ENCODE assay signal across 8 mouse cellular contexts in the genomic region with DNA sequence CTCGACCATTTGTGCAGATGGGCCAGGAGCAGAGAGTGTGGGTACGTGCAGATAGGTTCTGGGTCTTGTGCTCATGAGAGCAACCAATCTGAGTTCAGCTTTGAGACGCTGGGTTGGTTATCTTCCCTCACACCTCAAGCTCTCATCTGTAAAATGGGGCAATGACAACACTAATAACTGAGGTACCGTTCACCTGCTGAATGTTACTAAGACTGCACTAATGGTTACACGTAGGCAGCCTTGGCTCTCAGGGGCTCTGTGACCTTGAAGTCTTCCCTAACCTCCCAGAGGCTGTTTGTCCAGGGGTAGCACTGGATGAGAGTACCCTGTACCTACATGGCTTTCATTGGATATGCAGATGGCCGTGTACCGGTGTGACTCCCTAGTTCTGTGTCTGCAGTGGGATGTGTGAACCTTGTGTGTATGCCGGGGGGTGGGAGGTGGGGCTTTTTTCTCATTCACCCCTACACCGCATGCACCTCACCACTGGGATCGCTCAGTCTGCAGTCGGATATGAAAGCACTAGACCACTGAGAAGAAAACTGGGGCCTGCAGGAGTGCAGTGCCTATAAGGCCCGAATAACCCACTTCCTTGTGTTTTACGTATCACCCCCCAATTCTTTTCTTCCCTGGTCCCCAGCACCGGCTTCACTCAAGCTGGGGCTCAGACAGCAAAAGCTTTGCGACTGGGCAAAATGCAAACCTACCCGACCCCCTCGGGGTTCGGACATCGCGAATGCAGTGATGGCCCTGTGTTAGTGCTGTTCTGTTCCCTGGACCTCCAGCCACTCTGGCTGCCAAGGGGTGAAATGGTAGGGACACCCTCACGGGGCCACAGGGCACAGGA. TPM values are rescaled to one million over a fixed set of nuclear protein-coding genes. Genes with fewer than 3 reads are reported as not detected.
DNase-seq lines count a peak whose midpoint lies in the region; ATAC-seq lines count a peak whose summit lies in the region.

No protein-coding gene starts in this region.

- H3K4me2 ChIP-seq in kidney, embryonic 16.5 days (replicated peaks; ENCODE audit: low read depth, low read length) = peak overlapping the region; percentile 71
- peak overlapping the region; percentile 74 for H3K4me2 ChIP-seq in hindbrain, embryonic 11.5 days (replicated peaks; ENCODE audit: low read depth, low read length)

- H3K27ac ChIP-seq in kidney, embryonic 16.5 days (ENCODE audit: low read length) = peak overlapping the region; percentile 87
- peak overlapping the region; percentile 67 for H3K27ac ChIP-seq in brown adipose tissue, adult 24 weeks (replicated peaks; ENCODE audit: low read depth, low read length)
- H3K27ac ChIP-seq in hindbrain, embryonic 11.5 days (ENCODE audit: low read depth, low read length) = peak overlapping the region; percentile 86
- H3K27ac ChIP-seq in midbrain, embryonic 10.5 days (replicated peaks) = peak overlapping the region; percentile 95

- H3K36me3 ChIP-seq in kidney, embryonic 16.5 days (ENCODE audit: insufficient read depth, low read length) = no peaks in the 10 kb centered on the region
- no peaks in the 10 kb centered on the region for H3K36me3 ChIP-seq in hindbrain, embryonic 11.5 days (ENCODE audit: control insufficient read depth, insufficient read depth, low read length)
- no peaks in the 10 kb centered on the region for H3K36me3 ChIP-seq in midbrain, embryonic 10.5 days

- 12% methylated on average over 21 of the region's 21 CpGs for WGBS in kidney, embryonic 16.5 days
- WGBS in hindbrain, embryonic 11.5 days = 17% methylated on average over 21 of the region's 21 CpGs
- 17% methylated on average over 21 of the region's 21 CpGs for WGBS in midbrain, embryonic 10.5 days

- no peaks in the 10 kb centered on the region for H3K27me3 ChIP-seq in kidney, embryonic 16.5 days (ENCODE audit: insufficient read depth, low read length)
- no peaks in the 10 kb centered on the region for H3K27me3 ChIP-seq in hindbrain, embryonic 11.5 days (ENCODE audit: control insufficient read depth, insufficient read depth, low read length)
- no peaks in the 10 kb centered on the region for H3K27me3 ChIP-seq in midbrain, embryonic 10.5 days (ENCODE audit: low read depth, poor library complexity, severe bottlenecking)

- no peaks in the 10 kb centered on the region for H3K9me3 ChIP-seq in kidney, embryonic 16.5 days (ENCODE audit: low read length)
- H3K9me3 ChIP-seq in hindbrain, embryonic 11.5 days (ENCODE audit: control insufficient read depth, low read length) = no peaks in the 10 kb centered on the region
- H3K9me3 ChIP-seq in midbrain, embryonic 10.5 days (replicated peaks) = no peaks in the 10 kb centered on the region

- ATAC-seq in kidney, embryonic 16.5 days (ENCODE audit: low FRiP score, low TSS enrichment) = no peak
- ATAC-seq in hindbrain, embryonic 11.5 days (ENCODE audit: low FRiP score) = peak; percentile 3; the same call in 1 of the 2 replicates

- no peak for DNase-seq in kidney, adult 18-20 months
- no peak for DNase-seq in hindbrain, embryonic 11.5 days (ENCODE audit: low spot score)
- no peak for DNase-seq in midbrain, embryonic 10.5 days (ENCODE audit: low spot score)
- no peak for DNase-seq in urinary bladder, postnatal 10 days (ENCODE audit: low spot score)
- DNase-seq in right cerebral cortex, postnatal 10 days (ENCODE audit: low spot score in 2 of 2) = no peak
- DNase-seq in left cerebral cortex, adult 9 months (ENCODE audit: low spot score in 2 of 2) = no peak

- H3K9ac ChIP-seq in kidney, embryonic 16.5 days (replicated peaks; ENCODE audit: low read length) = peak overlapping the region; percentile 90
- peak overlapping the region; percentile 92 for H3K9ac ChIP-seq in hindbrain, embryonic 11.5 days (ENCODE audit: low read depth, low read length)

- H3K4me3 ChIP-seq in kidney, embryonic 16.5 days (ENCODE audit: low read length) = peak overlapping the region; percentile 71
- peak overlapping the region; percentile 93 for H3K4me3 ChIP-seq in brown adipose tissue, adult 24 weeks (ENCODE audit: insufficient read depth, low read depth, low read length)
- peak overlapping the region; percentile 98 for H3K4me3 ChIP-seq in hindbrain, embryonic 11.5 days (ENCODE audit: low read depth, low read length)
- peak overlapping the region; percentile 98 for H3K4me3 ChIP-seq in midbrain, embryonic 10.5 days

- H3K4me1 ChIP-seq in kidney, embryonic 16.5 days (ENCODE audit: insufficient read depth, low read length) = peaks cover 25% of the 10 kb centered on the region
- H3K4me1 ChIP-seq in brown adipose tissue, adult 24 weeks (ENCODE audit: control insufficient read depth, insufficient read depth, insufficient read length, low read length) = peaks cover 8% of the 10 kb centered on the region
- peaks cover 9% of the 10 kb centered on the region for H3K4me1 ChIP-seq in hindbrain, embryonic 11.5 days (replicated peaks; ENCODE audit: control insufficient read depth, insufficient read depth, low read length)
- H3K4me1 ChIP-seq in midbrain, embryonic 10.5 days = peaks cover 50% of the 10 kb centered on the region

RNA-seq across cellular contexts. Expression of gene Rnf44, which starts 0.8 kb away (rescaled TPM):
- polyA plus RNA-seq in kidney, embryonic 16.5 days (2015; fragmentation: Nextera tagmentation; extraction: Ambion mirVana) = 71.3 and 77.5 TPM in 2 replicates
- 46.7 and 49.4 TPM in 2 replicates for polyA plus RNA-seq in brown adipose tissue, adult 24 weeks (2012; ENCODE audit: insufficient read depth, insufficient read length, missing spikeins)
- 99.1 and 115 TPM in 2 replicates for polyA plus RNA-seq in hindbrain, embryonic 11.5 days (2014; fragmentation: Nextera tagmentation; extraction: Ambion mirVana)
- 90.1 and 98.8 TPM in 2 replicates for polyA plus RNA-seq in midbrain, embryonic 10.5 days (2016; fragmentation: Nextera tagmentation; extraction: Ambion mirVana)

RNA-seq across cellular contexts. Expression of gene Cdhr2, which starts 8.3 kb away (rescaled TPM):
- polyA plus RNA-seq in kidney, embryonic 16.5 days (2015; fragmentation: Nextera tagmentation; extraction: Ambion mirVana) = 8.6 TPM in 2 replicates
- not detected in 2 replicates for polyA plus RNA-seq in brown adipose tissue, adult 24 weeks (2012; ENCODE audit: insufficient read depth, insufficient read length, missing spikeins)
- not detected in 2 replicates for polyA plus RNA-seq in hindbrain, embryonic 11.5 days (2014; fragmentation: Nextera tagmentation; extraction: Ambion mirVana)
- not detected in 2 replicates for polyA plus RNA-seq in midbrain, embryonic 10.5 days (2016; fragmentation: Nextera tagmentation; extraction: Ambion mirVana)

RNA-seq across cellular contexts. Expression of gene Gprin1, which starts 56.7 kb away (rescaled TPM):
- polyA plus RNA-seq in kidney, embryonic 16.5 days (2015; fragmentation: Nextera tagmentation; extraction: Ambion mirVana) = 0.06 and 0.09 TPM in 2 replicates
- polyA plus RNA-seq in brown adipose tissue, adult 24 weeks (2012; ENCODE audit: insufficient read depth, insufficient read length, missing spikeins) = not detected in 2 replicates
- polyA plus RNA-seq in hindbrain, embryonic 11.5 days (2014; fragmentation: Nextera tagmentation; extraction: Ambion mirVana) = 7.5 and 11.2 TPM in 2 replicates
- polyA plus RNA-seq in midbrain, embryonic 10.5 days (2016; fragmentation: Nextera tagmentation; extraction: Ambion mirVana) = 0.88 and 1.1 TPM in 2 replicates
